Mouse (Mus musculus) G1E (cell line): Measurements from ENCODE around the gene Stat5b. TPM values are rescaled to one million over a fixed set of nuclear protein-coding genes. Genes with fewer than 3 reads are reported as not detected.

Source experiments
- ATAC-seq: 2 replicates; pipeline ENCODE4 v1.8.0; 2016; ENCODE audit warnings: mild to moderate bottlenecking; ENCODE audit not compliant: insufficient number of reproducible peaks, poor library complexity, low FRiP score, severe bottlenecking; ENCODE audit errors: extremely low read depth
- DNase-seq: peaks from one replicate; pipeline ENCODE4 v3.0.0; 2012; ENCODE audit warnings: low spot score
- H3K27me3 ChIP-seq: 2 replicates; pipeline ENCODE4 v1.6.1; 2012; ENCODE audit warnings: mild to moderate bottlenecking, low read length, inconsistent platforms; ENCODE audit not compliant: insufficient read depth
- H3K36me3 ChIP-seq: replicated peaks from 2 replicates; pipeline ENCODE3; 2012; ENCODE audit warnings: mild to moderate bottlenecking, inconsistent platforms
- H3K4me1 ChIP-seq: 2 replicates; pipeline ENCODE4 v1.6.1; 2012; ENCODE audit warnings: low read depth, low read length, inconsistent platforms, mixed read lengths; ENCODE audit not compliant: insufficient read depth
- H3K4me3 ChIP-seq: 2 replicates; pipeline ENCODE4 v1.5.1; 2012; ENCODE audit warnings: low read depth, mild to moderate bottlenecking, inconsistent platforms, low read length, moderate library complexity, mixed read lengths
- H3K9me3 ChIP-seq: replicated peaks from 2 replicates; pipeline ENCODE4 v1.6.1; 2012; ENCODE audit warnings: inconsistent platforms
- CTCF ChIP-seq: IDR thresholded peaks from 2 replicates; pipeline ENCODE4 v1.5.1; 2012; ENCODE audit warnings: low read depth, low read length, inconsistent platforms, mixed read lengths
- GATA1 ChIP-seq: IDR thresholded peaks from 2 replicates; pipeline ENCODE4 v1.6.1; 2012; ENCODE audit warnings: borderline replicate concordance, low read length, inconsistent platforms, mixed read lengths
- GATA2 ChIP-seq: IDR thresholded peaks from 2 replicates; pipeline ENCODE4 v1.6.1; 2012; ENCODE audit warnings: low read depth, low read length, inconsistent platforms, borderline replicate concordance
- POLR2AphosphoS5 ChIP-seq: IDR thresholded peaks from 2 replicates; pipeline ENCODE4 v1.6.1; 2012; ENCODE audit warnings: low read depth, low read length, inconsistent platforms; ENCODE audit not compliant: insufficient replicate concordance
- TAL1 ChIP-seq: conservative IDR thresholded peaks from 2 replicates; pipeline ENCODE4 v1.6.1; 2012; ENCODE audit warnings: low read depth, low read length, inconsistent platforms, mixed read lengths
- polyA plus RNA-seq: library from polyadenylated mRNA; stranded (reverse); fragments of >175 nt; gene quantifications from 2 replicates; pipeline ENCODE4 v1.2.3, GENCODE M21; 2012
- total RNA-seq, 2 experiments: library from RNA; stranded (forward) in 1 of 2; stranded (reverse) in 1 of 2; fragments of 200-1000 nt in 1 of 2; fragments of >200 nt in 1 of 2; fragmentation: Nextera tagmentation in 1 of 2; gene quantifications; 2 replicates each; pipeline ENCODE4 v1.2.3; 2014 to 2017

Gene Stat5b
- total and polyA plus RNA-seq, 3 experiments: 55.9 to 93.0 (median 73.5) TPM

DNA sequence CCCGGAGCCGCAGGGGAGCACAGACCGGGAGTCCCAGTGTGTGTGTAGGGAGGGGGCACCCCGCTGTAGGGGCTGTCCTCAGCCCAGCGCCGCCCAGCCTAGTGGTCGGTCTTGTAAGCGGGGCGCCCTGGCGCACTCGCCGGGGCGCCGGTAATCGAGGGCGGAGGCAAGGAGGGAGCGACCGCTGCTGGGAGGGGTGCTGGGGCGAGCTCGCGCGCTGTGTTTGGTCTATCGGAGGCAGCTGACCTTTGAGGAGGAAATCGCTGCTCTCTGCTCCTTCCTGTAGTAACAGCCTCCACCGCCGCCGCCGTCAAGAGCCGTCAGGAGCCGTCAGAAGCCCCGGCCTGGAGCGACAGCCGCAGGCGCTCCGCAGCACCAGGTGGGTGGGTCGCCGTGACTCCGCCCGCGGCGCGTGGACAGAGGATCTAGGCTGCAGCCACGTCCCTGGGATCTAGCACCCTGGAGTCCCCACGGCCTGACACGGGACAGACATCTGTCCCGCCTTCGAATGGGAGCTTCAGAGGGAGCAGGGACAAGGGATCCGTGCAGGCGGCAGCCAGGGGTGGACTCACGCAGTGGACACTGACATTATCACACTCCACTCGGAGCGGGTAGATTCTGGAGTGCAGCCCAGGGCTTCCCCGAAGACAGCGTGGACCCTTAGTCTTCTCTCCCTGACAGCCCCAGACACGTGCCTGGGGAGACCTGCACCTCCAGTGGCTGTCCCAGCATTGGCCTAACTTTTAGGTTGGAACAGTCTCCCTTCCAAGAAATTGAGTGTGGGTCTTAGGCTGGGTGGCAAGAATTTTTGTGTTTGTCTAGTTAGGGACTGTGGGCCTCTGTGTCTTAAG is 9.9 kb upstream of the Stat5b start:
- peak; percentile 91 for DNase-seq

DNA sequence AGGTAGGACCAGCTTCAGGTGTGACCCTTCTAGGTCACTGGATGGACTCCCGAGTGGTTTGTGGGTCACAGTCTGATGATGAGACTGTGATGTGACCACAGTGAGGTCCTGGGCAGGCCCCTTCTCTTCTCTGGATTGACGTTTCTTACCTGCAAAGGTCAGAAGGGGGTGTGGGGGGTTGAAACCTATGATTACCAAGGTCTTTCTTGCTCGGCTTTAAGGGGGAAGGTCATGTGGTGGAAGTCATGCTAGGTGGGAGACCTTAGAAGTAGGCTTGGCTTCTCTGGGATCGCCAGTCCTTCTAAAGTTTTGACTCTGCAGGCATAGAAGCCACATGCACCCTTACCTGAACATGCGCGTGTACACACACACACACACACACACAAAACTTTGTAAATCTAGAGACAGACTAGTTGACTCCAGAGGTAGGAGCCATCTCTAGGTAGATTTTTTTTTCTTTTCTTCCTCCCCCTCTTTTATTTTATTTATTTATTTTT is 9.1 kb upstream of the Stat5b start:
- ATAC-seq (no peak), DNase-seq (no peak)
- H3K9me3 ChIP-seq: no peaks in the 10 kb centered on the region
- peaks cover 17% of the 10 kb centered on the region for H3K27me3 ChIP-seq
- H3K36me3 ChIP-seq: peaks cover 37% of the 10 kb centered on the region
- TF ChIP-seq POLR2AphosphoS5 (no peak), TAL1 (no peak), GATA1 (no peak), GATA2 (no peak), CTCF (no peak)
- H3K4me3 ChIP-seq: peak overlapping the region; percentile 95; the same call in 1 of the 2 replicates
- H3K4me1 ChIP-seq: peaks cover 88% of the 10 kb centered on the region

More for the DNA sequence above, 9.9 kb upstream of the Stat5b start:
- H3K27me3 ChIP-seq: peaks cover 11% of the 10 kb centered on the region
- peak overlapping the region; percentile 95 for H3K4me3 ChIP-seq
- H3K4me1 ChIP-seq: peaks cover 93% of the 10 kb centered on the region
- no peaks in the 10 kb centered on the region for H3K9me3 ChIP-seq
- ATAC-seq: peak; percentile 71
- TF ChIP-seq GATA2: no peak
- TF ChIP-seq TAL1: no peak
- no peak for TF ChIP-seq POLR2AphosphoS5
- TF ChIP-seq GATA1: no peak
- no peak for TF ChIP-seq CTCF
- H3K36me3 ChIP-seq: peaks cover 45% of the 10 kb centered on the region

- peaks cover 87% of the 10 kb centered on the region for H3K4me1 ChIP-seq
These were observed 8.5 kb upstream of the Stat5b start, which contains the start of gene Stat5a for GRCm38 (mm10) chr11:100858935-100859578. Stat5a (plus strand) TSS chr11:100859351.

GRCm38 (mm10) chr11:100857960-100858359 is 7.4 kb upstream of the Stat5b start:
- Histone ChIP-seq H3K4me3 (peak overlapping the region; percentile 37; the same call in 1 of the 2 replicates), H3K9me3 (no peaks in the 10 kb centered on the region), H3K36me3 (peaks cover 20% of the 10 kb centered on the region), H3K27me3 (peaks cover 28% of the 10 kb centered on the region), H3K4me1 (peaks cover 87% of the 10 kb centered on the region)
- DNase-seq (no peak), ATAC-seq (no peak)
- TF ChIP-seq POLR2AphosphoS5 (no peak), TAL1 (no peak), CTCF (no peak), GATA1 (no peak), GATA2 (no peak)

More at GRCm38 (mm10) chr11:100858935-100859578, 8.5 kb upstream of the Stat5b start, which contains the start of gene Stat5a:
- TF ChIP-seq GATA1 (no peak), GATA2 (no peak), TAL1 (no peak), CTCF (no peak), POLR2AphosphoS5 (no peak)
- Histone ChIP-seq H3K4me3 (peak within 1 kb of the TSS; percentile 95), H3K9me3 (no peaks in the 10 kb centered on the region), H3K27me3 (peaks cover 22% of the 10 kb centered on the region), H3K36me3 (peaks cover 31% of the 10 kb centered on the region)
- no peak for ATAC-seq
- no peak for DNase-seq

- Histone ChIP-seq H3K27me3 (peaks cover 44% of the 10 kb centered on the region), H3K4me1 (peaks cover 76% of the 10 kb centered on the region), H3K36me3 (no peaks in the 10 kb centered on the region), H3K9me3 (no peaks in the 10 kb centered on the region), H3K4me3 (no peak overlapping the region)
- ATAC-seq: no peak
- TF ChIP-seq POLR2AphosphoS5 (no peak), GATA2 (no peak), TAL1 (no peak), CTCF (no peak), GATA1 (no peak)
- no peak for DNase-seq
These were observed 4.7 kb upstream of the Stat5b start for GRCm38 (mm10) chr11:100855178-100855577.

DNA sequence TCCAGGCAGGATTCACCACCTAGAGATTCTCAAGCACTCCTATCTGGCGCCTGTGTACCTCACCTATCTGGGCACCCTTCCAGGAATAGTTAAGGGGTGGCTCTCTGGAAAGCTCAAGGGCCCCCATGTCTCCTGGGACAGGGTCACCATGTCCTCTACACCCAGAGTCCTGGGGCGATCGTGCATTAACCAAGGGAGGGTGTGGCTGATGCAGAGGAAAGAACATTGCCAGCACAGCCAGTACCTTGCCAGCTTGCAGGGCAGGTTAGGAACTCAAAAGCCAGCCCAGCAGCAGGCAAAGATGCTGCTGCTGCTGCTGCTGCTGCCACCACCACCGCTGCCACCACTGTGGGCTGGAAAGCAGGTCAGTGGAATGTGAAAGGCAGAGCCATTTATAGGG is 3.7 kb upstream of the Stat5b start:
- ATAC-seq (no peak), DNase-seq (no peak)
- Histone ChIP-seq H3K4me1 (peaks cover 70% of the 10 kb centered on the region), H3K36me3 (no peaks in the 10 kb centered on the region), H3K9me3 (no peaks in the 10 kb centered on the region), H3K4me3 (no peak overlapping the region), H3K27me3 (peaks cover 44% of the 10 kb centered on the region)
- no peak for TF ChIP-seq CTCF
- TF ChIP-seq POLR2AphosphoS5: no peak
- no peak for TF ChIP-seq GATA1
- TF ChIP-seq GATA2: no peak
